Mouse (Mus musculus): Measurements from ENCODE around the gene Atad5. TPM values are rescaled to one million over a fixed set of nuclear protein-coding genes. Genes with fewer than 3 reads are reported as not detected.
"Not testable (repeated sequence)": the region's sequence is repeated elsewhere in the genome, so short reads cannot be mapped to it uniquely, and the experiment has no call there.

Gene Atad5
- polyA plus RNA-seq, 1 experiment = 0.70 TPM

- DNase-seq (ENCODE audit: low read depth) = not testable (repeated sequence)
Observed at GRCm38 (mm10) chr11:80148974-80149373, 59.8 kb downstream of the Atad5 start.

- DNase-seq (ENCODE audit: low read depth) = no peak
Observed at GRCm38 (mm10) chr11:80149412-80150023, 60.3 kb downstream of the Atad5 start.

DNA sequence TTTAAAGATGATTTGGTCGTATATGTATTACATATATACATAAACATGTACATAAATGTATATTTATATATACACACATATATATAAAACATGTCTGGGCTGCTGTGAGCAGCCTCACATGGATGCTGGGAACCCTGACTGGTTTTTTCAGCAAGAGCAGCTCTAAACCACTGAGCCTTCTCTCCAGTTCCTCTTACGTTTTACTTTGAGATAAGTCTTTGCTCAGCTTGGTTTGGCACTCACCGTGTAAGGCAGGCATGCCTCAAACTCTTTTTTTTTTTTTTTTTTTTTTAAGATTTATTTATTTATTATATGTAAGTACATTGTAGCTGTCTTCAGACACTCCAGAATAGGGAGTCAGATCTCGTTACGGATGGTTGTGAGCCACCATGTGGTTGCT is 61.4 kb downstream of the Atad5 start:
- no peak for DNase-seq (ENCODE audit: low read depth)

DNA sequence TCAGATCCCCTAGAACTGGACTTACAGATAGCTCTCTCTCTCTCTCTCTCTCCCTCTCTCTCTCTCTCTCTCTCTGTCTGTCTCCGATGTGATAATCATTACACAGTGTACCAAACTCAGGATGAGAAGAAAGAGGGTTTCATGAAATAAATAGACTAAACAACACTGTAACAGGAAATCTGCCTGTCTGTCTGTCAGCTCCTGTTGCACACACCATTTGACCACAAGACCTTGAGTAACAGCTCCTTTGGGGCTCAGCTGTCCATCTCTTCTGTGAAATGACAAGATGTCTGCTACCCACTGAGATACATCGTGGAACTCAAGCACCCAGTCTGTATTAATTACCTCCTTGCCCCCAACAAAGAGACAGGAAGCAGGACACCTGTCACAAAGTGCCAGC is 62.3 kb downstream of the Atad5 start:
- no peak for DNase-seq (ENCODE audit: low read depth)

DNA sequence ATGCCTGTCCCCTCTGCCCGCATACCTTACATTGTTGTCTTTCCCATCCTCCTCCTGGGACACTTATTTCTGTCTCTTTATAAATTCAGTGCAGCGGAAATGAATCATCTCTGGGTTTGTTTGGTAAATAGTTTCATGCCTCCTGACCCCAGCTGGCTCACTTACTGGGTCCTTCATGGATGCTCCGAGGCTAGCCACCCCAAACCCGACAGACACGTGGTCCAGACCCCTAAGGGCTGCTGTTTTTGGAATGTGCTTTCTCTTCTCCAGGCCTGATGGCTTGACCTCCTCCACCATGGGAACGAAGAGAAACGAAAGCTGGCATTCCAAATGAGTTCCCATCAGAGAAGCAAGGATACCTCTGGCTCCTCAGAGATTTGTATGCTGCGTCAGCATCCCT is 63.2 kb downstream of the Atad5 start:
- no peak for DNase-seq (ENCODE audit: low read depth)

DNA sequence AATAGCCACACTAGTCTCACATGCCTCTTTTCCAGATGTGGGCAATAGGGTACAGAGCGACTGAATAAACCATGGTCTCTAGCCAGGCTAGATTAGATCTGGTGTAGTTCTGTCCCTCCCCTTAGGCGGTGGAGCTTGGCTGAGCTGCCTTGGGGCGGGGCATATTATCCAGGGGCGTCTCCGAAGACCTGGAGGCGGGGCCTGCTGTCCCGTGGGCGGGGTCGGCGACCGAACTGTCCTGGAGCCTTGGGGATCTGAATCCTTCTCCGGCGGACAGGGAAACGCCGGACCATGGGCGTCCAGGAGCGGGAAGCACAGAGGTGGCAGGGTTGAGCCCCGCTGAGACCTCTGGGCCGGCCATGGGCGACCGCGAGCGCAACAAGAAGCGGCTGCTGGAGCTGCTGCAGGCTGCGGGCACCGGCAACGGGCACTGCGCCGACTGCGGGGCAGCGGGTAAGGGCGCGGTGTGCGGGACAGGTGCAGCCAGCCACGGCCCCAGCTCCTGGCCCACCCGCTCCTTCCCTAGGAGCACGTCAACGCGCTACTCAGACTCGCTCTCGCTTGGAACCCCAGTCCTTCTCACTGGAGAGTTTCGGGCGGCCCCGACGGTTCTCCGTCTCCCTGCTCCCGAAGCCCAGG is 64.8 kb downstream of the Atad5 start, which contains the start of gene Adap2:
Adap2 (plus strand) TSS at position 249 of the 639 bp plus-strand sequence.
- peak; percentile 54 for DNase-seq (ENCODE audit: low read depth)

- DNase-seq (ENCODE audit: low read depth) = no peak
Observed at GRCm38 (mm10) chr11:80154501-80154900, 65.3 kb downstream of the Atad5 start.

- no peak for DNase-seq (ENCODE audit: low read depth)
Observed at GRCm38 (mm10) chr11:80155541-80155940, 66.3 kb downstream of the Atad5 start.

DNA sequence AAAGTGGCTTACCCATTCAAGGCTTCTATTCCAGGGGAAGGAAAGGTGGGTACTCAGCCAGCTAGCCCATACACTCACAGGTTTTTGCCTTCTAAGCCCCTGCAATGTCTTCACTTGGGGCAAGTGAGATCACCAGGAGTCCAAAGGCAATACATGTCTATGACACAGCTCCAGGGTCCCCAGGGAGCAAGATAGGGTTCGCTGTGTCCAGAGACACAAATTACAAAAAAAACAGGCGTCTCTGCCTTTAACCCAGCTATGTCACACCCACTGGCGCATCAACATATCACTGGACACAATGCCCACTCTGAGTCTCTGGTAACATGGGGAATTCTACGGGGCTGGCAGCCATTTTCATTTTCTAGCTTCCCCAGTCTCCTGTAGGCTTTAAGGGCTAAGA is 66.8 kb downstream of the Atad5 start:
- DNase-seq (ENCODE audit: low read depth) = no peak

DNA sequence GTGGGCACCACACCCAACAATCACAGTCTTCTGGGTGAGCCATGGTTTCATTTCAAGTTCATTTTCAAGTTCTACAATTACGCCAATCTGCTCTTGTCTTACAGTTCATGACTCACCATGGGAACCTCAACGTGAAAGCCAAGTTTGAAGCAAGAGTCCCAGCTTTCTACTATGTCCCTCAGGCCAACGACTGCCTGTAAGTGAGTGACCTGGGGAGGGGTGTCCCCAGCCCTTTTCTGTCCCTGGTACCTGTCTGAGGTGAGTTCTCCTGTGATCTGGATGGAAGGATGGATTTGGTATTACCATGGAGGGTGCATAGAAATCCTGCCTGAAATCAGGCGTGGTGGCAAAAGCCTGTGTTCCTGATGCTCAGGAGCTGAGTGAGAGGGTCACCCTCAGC is 67.6 kb downstream of the Atad5 start:
- DNase-seq (ENCODE audit: low read depth) = no peak

DNA sequence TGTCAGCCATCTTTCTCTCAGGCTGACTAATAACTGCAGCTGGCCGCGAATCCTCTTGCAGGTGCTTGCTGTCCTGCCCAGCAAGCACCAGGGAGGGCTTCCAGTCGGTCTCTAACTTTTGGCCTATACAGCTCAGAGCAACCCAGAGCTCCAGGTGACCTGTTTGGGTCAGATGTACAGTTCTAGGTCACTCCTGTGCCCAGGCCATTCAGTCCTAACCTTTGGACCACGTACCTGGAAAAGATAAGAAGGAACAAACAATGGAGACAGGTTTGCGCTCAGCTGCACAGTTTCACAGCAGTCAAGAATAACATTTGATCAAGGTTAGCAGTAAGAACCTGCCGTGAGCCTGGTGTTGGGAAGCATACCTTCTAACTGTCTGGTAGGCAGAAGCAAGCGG is 69.8 kb downstream of the Atad5 start:
- no peak for DNase-seq (ENCODE audit: low read depth)

DNA sequence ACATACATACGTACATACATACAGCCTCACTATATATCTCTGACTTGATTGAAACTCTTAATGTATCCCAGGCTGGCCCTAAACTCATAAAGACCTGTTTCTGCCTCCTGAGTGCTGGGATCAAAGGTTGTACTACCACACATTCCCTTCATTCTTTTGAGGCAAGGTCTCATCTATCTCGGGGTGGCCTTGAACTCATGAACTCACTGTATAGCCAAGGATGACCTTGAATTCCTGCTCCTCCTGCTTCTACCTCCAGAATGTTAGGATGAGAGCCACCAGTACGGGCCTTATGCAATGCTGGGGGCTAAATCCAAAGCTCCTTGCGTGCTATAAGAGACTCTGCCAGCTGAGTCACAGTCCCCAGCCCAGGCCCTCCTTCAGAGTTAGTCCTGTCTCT is 71.8 kb downstream of the Atad5 start:
- no peak for DNase-seq (ENCODE audit: low read depth)

DNA sequence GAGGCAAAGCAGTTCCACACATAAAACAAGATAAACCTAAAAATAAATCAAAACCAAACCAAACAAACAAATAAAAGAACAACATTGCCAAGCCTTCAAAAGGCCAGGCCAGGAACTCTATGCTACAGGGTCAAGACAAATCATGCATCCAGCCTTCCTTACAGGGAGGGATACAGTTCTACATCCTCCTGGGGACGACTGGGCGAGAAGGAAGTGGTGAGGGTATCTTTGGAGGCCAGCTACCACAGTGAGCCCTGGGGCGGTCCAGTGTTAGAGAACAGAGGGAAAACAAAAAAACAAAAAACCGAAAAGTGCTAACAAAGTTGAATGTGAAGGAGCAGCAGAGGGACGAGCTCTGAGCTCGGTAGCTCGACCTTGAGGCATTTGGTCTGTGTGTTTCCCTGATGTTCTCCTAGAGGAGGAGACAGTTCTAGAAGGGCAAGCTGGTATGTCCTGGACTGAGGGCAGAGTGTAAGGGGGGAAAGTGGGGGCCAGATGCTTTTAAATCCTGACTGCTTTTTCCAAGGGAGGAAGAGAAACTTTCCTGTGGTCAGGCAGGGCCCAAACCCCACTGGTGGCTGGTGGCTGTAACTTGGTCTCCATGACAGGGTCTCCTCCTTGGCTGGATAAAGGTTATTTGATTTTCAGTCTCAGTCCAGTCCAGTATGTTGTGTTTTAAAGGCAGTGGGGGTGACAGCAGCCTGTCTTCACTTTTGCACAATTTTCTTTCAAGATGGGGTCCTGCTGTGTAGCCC is 74.3 kb downstream of the Atad5 start:
- DNase-seq (ENCODE audit: low read depth) = no peak

DNA sequence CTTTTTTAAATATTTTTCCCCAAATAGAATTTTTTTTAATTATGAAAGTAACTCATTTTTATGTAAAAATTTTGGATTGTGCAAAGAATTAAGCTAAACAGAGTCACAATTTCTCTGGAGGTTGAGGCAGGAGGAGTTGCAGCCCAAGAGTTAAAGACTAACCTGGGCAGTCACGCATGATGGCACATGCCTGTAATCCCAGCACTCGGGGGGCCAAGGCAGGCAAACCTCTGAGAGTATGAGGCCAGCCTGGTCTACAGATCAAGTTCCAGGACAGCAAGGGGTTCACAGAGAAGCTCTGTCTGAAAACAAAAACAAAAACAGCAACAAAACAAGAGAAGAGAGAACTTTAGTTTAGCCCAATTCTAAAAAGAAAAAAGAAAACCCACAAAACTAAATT is 75.0 kb downstream of the Atad5 start:
- no peak for DNase-seq (ENCODE audit: low read depth)

DNA sequence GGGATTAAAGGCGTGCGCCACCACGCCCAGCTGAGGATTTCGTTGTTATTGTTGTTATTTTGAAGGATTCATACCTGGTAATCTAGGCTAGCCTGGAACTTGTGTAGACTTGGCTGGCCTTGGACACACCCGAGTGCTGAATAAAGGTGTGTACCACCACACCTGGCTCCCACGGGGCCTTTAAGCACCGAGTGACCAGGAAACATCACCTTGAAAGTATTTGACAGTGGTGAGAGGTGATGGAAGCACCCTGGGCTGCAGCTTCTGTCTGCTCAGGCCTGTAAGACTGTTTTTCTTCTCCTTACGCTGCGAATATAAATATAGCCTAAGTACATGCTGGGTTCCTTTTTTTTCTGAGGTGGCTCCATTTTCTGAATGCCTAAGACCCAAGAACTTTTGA is 78.9 kb downstream of the Atad5 start:
- DNase-seq (ENCODE audit: low read depth) = no peak

- no peak for DNase-seq (ENCODE audit: low read depth)
Observed at GRCm38 (mm10) chr11:80168611-80169249, 79.5 kb downstream of the Atad5 start.

DNA sequence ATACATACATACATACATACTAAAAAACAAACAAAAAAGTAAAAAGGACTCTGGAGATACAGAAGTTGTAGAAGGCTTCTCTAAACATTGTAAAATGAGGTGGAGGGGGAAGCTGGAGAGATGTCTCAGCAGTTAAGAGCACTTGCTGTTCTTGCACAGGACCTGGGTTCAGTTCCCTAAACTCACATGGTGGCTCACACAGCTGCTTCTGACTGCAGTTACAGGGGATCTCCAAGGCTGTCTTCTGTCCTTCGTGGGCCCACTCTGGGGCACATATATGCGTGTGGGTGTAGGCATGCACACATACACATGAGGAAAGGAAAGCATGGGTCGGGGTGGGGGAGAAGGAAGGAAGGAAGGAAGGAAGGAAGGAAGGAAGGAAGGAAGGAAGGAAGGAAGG is 80.4 kb downstream of the Atad5 start:
- DNase-seq (ENCODE audit: low read depth) = no peak

- DNase-seq (ENCODE audit: low read depth) = no peak
Observed at GRCm38 (mm10) chr11:80170351-80170750, 81.2 kb downstream of the Atad5 start.

DNA sequence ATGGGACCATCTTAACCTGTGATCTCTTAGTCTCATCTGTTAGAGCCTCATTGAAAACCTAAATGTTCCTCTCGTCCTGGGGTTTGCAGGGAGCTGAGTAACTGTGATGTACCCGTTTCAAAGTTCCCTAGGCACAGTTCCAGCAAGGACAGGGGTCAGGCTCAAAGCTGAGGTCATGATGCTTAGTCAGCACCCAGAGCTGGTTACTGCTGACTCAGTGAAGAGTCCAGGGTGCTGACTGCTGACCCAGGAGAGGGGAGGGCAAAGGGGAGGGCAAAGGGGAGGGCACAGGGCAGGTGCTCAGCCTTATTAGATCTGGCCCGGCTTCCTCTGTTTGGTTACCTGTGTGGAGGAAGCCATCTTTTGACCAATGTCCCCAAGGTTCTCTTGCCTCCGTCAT is 82.7 kb downstream of the Atad5 start:
- no peak for DNase-seq (ENCODE audit: low read depth)

GRCm38 (mm10) chr11:80173963-80174670 is 84.9 kb downstream of the Atad5 start:
- DNase-seq (ENCODE audit: low read depth) = no peak

DNA sequence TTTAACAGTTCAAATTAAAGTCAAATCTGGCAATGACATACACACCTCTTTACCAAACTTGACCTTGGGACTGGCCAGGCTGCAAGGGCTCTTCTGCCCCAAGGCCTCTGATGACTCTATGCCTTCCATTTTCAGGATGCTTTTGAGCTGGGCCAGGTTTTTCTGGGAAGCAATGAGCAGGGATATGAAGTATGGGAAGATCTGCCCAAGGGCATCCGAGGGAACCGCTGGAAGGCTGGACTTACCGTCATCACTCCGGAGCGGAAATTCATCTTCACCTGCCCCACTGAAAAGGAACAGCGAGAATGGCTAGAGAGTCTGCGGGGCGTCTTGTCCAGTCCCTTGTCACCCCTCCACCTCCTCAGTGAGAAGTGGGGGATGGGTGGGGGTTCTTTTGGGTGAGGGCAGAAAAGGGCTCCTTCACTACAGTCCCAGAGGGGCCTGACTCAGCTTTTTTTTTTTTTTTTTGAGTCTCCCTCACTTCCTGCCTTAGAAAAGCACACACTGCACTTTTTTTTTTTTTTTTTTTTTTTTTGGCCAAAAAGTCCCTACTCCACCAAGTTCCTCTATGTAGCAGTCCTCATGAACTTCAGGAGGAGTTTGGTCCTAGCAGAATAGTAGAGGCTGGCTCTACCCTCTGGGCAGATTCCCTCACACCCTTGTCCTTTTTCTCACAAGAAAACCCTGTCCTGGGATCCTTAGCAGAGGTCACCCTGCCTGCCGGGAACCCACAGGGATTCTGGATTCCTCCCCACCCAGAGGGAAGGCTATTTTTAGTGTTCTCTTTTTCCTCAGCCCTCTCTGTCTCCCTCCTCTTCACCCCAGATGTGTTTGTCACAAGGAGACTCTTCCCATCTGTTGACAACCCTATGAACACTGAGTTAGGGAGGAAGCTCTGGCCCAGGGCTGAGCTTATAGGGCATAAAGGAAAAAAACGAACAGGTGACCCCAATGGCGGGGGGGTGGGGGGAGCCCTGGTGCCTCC is 88.0 kb downstream of the Atad5 start:
- DNase-seq (ENCODE audit: low read depth) = no peak

Data from gonadal fat pad, adult 2 months (tissue).